Mouse (Mus musculus): ENCODE data around the gene Prr30.
"Not testable (repeated sequence)": the region's sequence is repeated elsewhere in the genome, so short reads cannot be mapped to it uniquely, and the experiment has no call there.

GRCm38 (mm10) chr14:101244441-101244840 is 44.3 kb upstream of the Prr30 start:
- not testable (repeated sequence) for TF ChIP-seq CTCF (conservative IDR thresholded peaks at IDR 0.05; ENCODE audit: insufficient read depth, insufficient read length, low read depth, low read length); POLR2A (IDR thresholded peaks at IDR 0.05; ENCODE audit: low read depth, low read length)
